Mouse (Mus musculus): ENCODE measurements around the gene Kdm2a. TPM values are rescaled to one million over a fixed set of nuclear protein-coding genes. Genes with fewer than 3 reads are reported as not detected.

The Kdm2a gene
- total and polyA plus RNA-seq, 3 experiments = 20.3 to 55.9 TPM; not detected in 1

GRCm38 (mm10) chr19:4404840-4405239 lies 6.8 kb upstream of the Kdm2a start:
- H3K4me3 ChIP-seq (ENCODE audit: control insufficient read depth in 1 of 2, insufficient read depth in 1 of 2, low read depth in 2 of 2, low read length in 2 of 2) = no peak overlapping the region
- peak; percentile 50 for DNase-seq (ENCODE audit: low read depth, low spot score)
- TF ChIP-seq MAX (IDR thresholded peaks at IDR 0.05; ENCODE audit: low read length) (no peak), NELFE (IDR thresholded peaks at IDR 0.05; ENCODE audit: low read depth, low read length) (no peak), USF1 (IDR thresholded peaks at IDR 0.05; ENCODE audit: low read depth, low read length) (no peak), POLR2A (IDR thresholded peaks at IDR 0.05; ENCODE audit: control insufficient read depth in 1 of 2, insufficient read depth in 1 of 2, low read depth in 1 of 2, low read length in 2 of 2, poor library complexity in 1 of 2) (no peak), SMC3 (IDR thresholded peaks at IDR 0.05; ENCODE audit: low read depth, low read length) (no peak), RCOR1 (IDR thresholded peaks at IDR 0.05; ENCODE audit: low read depth, low read length) (peak; percentile 24; the same call in 1 of the 2 replicates), E2F4 (IDR thresholded peaks at IDR 0.05; ENCODE audit: borderline replicate concordance, low read depth, low read length) (no peak), HCFC1 (IDR thresholded peaks at IDR 0.05; ENCODE audit: low read depth, low read length) (no peak), KAT2A (conservative IDR thresholded peaks at IDR 0.05; ENCODE audit: low read depth, low read length) (no peak), SIN3A (IDR thresholded peaks at IDR 0.05; ENCODE audit: low read length) (0 out of 2 replicates have a peak, but pooled peaks have one; percentile 17), USF2 (IDR thresholded peaks at IDR 0.05; ENCODE audit: borderline replicate concordance in 1 of 2, insufficient read depth in 1 of 2, low read depth in 1 of 2, low read length in 2 of 2) (no peak), RAD21 (IDR thresholded peaks at IDR 0.05; ENCODE audit: low read depth, low read length) (no peak), BHLHE40 (IDR thresholded peaks at IDR 0.05; ENCODE audit: borderline replicate concordance, low read depth, low read length) (no peak), ZNF384 (IDR thresholded peaks at IDR 0.05; ENCODE audit: low read depth, low read length) (peak; percentile 60), MYB (IDR thresholded peaks at IDR 0.05; ENCODE audit: low read depth, low read length) (no peak), CTCF (IDR thresholded peaks at IDR 0.05 in 2 of 3, conservative IDR thresholded peaks at IDR 0.05 in 1 of 3; ENCODE audit: control insufficient read depth in 1 of 3, insufficient read depth in 1 of 3, low read depth in 2 of 3, low read length in 3 of 3, poor library complexity in 1 of 3, severe bottlenecking in 1 of 3) (no peak), CHD2 (IDR thresholded peaks at IDR 0.05; ENCODE audit: low read length) (no peak), TCF12 (IDR thresholded peaks at IDR 0.05; ENCODE audit: low read depth, low read length) (peak; percentile 66; the same call in 1 of the 2 replicates), MAFK (IDR thresholded peaks at IDR 0.05; ENCODE audit: borderline replicate concordance, low read depth, low read length) (no peak), MYC (IDR thresholded peaks at IDR 0.05; ENCODE audit: low read depth, low read length) (no peak), ZKSCAN1 (IDR thresholded peaks at IDR 0.05; ENCODE audit: low read depth, low read length) (no peak), MAZ (IDR thresholded peaks at IDR 0.05; ENCODE audit: low read depth, low read length) (no peak), POLR2AphosphoS5 (IDR thresholded peaks at IDR 0.05; ENCODE audit: borderline replicate concordance, low read depth, low read length) (no peak), JUND (IDR thresholded peaks at IDR 0.05; ENCODE audit: low read depth, low read length) (no peak), POLR2AphosphoS2 (IDR thresholded peaks at IDR 0.05; ENCODE audit: low read length) (no peak), ZMIZ1 (IDR thresholded peaks at IDR 0.05; ENCODE audit: low read depth, low read length) (no peak), GATA1 (IDR thresholded peaks at IDR 0.05; ENCODE audit: low read depth, low read length) (peak; percentile 65), MXI1 (IDR thresholded peaks at IDR 0.05; ENCODE audit: low read depth, low read length) (no peak), ETS1 (IDR thresholded peaks at IDR 0.05; ENCODE audit: low read depth, low read length) (peak; percentile 46; the same call in 1 of the 2 replicates), ZC3H11A (IDR thresholded peaks at IDR 0.05; ENCODE audit: low read depth, low read length) (no peak), UBTF (IDR thresholded peaks at IDR 0.05; ENCODE audit: borderline replicate concordance, insufficient read depth, low read depth, low read length) (no peak), TBP (IDR thresholded peaks at IDR 0.05; ENCODE audit: low read depth, low read length) (no peak), MEF2A (IDR thresholded peaks at IDR 0.05; ENCODE audit: extremely low read depth, insufficient replicate concordance, low read depth, low read length, poor library complexity, severe bottlenecking) (peak; percentile 16; the same call in 1 of the 2 replicates), EP300 (IDR thresholded peaks at IDR 0.05; ENCODE audit: low read depth in 1 of 2, low read length in 2 of 2) (peak; percentile 62 to 75), ELF1 (IDR thresholded peaks at IDR 0.05; ENCODE audit: low read depth, low read length) (no peak), CHD1 (IDR thresholded peaks at IDR 0.05; ENCODE audit: low read depth, low read length) (no peak), GABPA (IDR thresholded peaks at IDR 0.05; ENCODE audit: low read depth, low read length) (no peak), NRF1 (IDR thresholded peaks at IDR 0.05; ENCODE audit: insufficient read depth, low read depth, low read length, poor library complexity, severe bottlenecking) (no peak)

More at GRCm38 (mm10) chr19:4404840-4405239, 6.8 kb upstream of the Kdm2a start:
- Histone ChIP-seq H3K9me3 (replicated peaks; ENCODE audit: insufficient read depth, low read length) (no peaks in the 10 kb centered on the region), H3K4me1 (ENCODE audit: control insufficient read depth in 1 of 2, insufficient read depth in 2 of 2, low read length in 2 of 2) (peaks cover 21 to 27% of the 10 kb centered on the region in 2 experiments), H3K36me3 (ENCODE audit: control insufficient read depth in 1 of 2, insufficient read depth in 2 of 2, low read length in 2 of 2) (peaks cover 0 to 24% of the 10 kb centered on the region in 2 experiments; a peak in 2 of 4 replicates), H3K9ac (ENCODE audit: control insufficient read depth, low read depth, low read length, poor library complexity, severe bottlenecking) (no peak overlapping the region), H3K27ac (ENCODE audit: control insufficient read depth, low read depth, low read length) (no peak overlapping the region), H3K27me3 (ENCODE audit: control insufficient read depth in 1 of 2, insufficient read depth in 2 of 2, low read length in 2 of 2) (no peaks in the 10 kb centered on the region), H3K79me2 (ENCODE audit: control insufficient read depth, insufficient read depth, low read length, poor library complexity) (no peaks in the 10 kb centered on the region)

Data from MEL (cell line).